Mouse (Mus musculus): ENCODE results near the gene Inip. TPM values are rescaled to one million over a fixed set of nuclear protein-coding genes. Genes with fewer than 3 reads are reported as not detected.
A peak's percentile ranks its signal among the peaks of the same experiment; 100 is the strongest.

Inip gene
- total RNA-seq, 1 experiment from 2014 or later, result 19.0 TPM

DNA sequence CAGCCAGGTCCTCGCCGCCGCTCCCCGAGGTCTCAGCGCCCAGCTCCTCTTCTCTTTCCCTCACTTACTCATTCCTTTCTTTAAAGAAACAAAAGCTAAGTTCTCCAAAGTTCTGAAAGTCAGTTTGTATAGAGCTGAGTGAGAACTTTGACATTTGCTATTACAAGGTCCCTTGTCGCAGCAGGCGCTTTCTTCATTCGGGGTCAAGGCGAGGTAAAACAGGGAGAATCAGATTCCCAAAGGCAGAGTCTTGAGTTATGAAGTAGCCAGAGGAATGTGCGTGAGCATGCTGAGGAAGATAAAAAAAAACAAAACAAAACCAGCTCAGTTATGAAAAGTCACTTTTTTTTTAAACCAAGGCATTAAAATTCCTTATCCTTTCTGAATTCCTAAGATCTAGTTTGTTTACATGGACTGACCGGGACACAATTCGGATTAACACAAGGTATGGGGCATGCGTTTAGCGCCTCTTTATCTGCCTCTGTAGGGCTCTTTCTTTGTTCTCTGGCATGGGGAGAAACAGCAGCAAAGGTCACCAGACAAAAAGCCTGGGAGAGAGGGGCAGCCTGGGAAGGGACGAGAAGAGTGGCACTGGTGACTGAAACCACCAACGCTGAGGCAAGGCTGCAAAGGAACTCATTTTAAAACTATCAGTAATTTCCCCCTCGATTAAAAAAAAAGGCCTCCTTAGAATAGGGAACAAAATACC is 29.1 kb downstream of the Inip start:
- no peak for DNase-seq

- no peak for DNase-seq
These were observed 33.7 kb downstream of the Inip start for GRCm38 (mm10) chr4:59767717-59768116.

- no peak for DNase-seq
These were observed 35.9 kb downstream of the Inip start for GRCm38 (mm10) chr4:59765385-59766005.

DNA sequence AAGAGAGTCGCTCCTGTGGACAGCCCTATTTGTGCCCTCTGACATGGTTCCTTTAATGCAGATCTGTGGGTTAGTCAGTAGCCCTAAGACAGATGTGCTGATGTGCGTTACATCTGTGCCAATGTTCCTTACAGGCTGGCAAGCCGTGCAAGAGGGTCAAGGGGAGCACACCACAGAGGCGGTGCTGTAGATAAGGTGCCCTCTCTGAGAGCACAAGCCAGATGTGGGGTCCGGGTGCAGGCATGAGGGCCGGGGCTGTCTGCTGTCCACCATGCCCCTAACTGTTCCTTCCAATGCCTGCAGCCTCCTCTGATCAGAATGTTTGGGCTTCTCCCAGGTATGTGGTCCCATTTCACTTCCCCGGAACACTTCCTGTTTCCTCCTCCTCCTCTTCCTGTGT is 36.4 kb downstream of the Inip start:
- no peak for DNase-seq

GRCm38 (mm10) chr4:59761365-59761729 is 40.0 kb downstream of the Inip start:
- no peak for DNase-seq

DNA sequence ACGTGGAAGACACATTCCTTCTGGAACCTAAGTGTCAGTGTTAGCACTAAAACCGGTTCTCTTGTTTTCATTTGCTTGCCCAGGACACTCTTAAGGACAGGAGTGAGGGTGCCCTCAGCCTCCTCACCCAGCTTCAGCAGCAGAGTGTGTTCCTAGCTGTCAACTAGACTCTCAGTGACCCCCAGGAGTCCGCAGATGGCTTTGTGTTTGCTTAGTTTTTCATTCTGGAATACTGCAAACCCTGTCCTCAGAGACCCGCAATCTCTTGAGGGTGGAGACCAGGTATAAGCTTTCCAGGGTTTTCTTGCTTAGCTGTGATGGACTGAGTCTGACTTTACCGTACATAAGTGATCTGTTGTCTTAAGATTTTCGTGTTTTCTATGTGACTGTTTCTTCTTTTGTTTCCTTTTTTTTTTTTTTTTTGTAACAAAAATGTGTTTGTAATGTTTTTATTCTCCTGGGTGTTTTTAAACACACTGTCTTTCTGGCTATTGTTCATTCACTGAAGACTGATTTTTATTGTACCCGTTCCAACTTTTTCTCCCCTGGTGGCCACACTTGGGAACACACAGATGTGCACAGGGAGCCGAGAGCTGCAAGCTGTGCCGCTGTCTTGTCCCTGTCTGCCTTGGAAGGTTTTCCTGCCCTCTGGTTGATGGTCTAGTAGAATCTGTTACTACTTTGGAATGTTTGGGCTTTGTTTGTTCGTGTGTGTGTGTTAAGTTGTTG is 40.6 kb downstream of the Inip start:
- DNase-seq, result peak; percentile 56

DNA sequence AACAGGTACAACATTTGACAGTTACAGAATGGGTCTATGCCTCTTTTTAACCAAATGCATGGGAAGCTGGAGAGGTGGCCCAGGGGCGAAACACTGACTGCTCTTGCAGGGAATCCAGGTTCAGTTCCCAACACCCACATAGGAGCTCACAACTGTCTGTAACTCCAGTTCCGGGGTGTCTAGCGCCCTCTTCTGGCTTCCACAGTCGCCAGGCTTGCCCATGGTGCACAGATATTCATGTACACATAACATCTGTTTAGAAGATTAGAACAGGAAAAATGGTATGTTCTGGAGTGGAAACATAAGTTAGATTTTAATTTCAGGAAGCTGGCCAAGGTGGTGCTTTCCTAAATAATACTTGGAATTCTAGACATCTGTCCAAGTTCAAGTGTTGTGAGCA is 41.4 kb downstream of the Inip start:
- no peak for DNase-seq

GRCm38 (mm10) chr4:59757452-59758435 is 43.6 kb downstream of the Inip start:
- no peak for DNase-seq

DNA sequence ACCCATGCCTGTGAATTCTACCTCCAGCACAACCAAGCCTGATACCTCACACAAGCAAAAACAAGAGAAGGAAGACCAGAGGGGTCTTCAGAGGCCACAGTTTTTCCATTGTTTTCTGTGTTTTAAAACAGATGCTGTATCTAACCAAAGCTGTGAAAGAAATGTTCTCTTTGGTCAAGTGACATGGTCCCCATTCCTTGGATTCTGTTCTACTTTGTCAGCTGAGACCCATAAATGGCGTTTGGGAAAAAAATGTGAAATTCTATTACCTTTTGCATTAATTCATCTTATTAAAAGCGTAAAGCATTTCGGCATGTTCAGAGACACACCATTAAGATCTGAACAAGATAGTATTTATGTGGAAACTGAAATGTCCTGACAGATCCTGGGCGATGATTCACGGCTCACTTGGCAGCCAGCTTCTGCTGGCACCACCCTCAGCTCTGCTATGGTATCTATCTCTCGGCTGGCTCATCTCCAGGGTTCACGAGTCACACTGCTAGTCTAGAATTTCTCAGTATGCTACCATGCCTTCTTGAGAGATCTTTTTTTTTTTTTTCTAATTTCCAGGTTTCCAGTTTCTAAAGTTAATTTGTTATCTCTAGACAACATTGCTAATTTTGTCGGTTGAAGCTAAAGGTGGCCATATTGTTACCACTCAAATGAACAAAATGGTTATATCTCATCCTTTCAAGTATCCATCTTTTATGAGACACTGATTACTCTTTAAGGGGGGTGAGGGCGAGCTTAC is 44.9 kb downstream of the Inip start:
- DNase-seq, result peak; percentile 87

DNA sequence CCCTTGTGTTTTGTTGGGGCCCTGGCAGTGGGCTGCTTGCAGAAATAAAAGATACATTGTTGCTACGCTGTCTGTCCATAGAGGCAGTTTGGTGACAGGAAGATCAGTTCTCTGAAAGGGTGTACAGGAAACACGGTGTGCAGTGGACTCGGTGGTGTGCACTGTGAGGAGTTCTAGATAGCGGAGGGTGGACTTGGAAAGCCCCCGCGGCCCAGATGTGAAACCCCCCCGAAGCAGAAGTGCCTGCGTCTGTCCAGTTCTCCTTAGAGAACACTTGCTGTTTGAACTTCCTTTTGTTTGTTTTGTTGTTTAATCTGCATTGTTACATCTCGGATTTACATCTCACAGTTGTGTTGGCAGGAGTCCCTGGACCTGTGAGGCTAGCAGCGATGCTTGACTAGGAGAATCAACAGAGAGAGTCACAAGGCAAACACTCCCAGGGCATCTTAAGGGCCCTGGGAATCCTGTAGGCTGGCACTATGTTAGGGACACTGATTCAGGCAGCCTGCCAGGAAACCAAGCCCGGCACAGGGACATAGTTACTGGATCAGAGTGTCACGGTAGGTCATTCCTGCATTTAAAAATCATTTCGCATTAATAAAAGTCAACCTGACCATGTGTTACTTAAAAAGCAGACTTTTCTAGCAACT is 47.8 kb downstream of the Inip start:
- DNase-seq, result peak; percentile 63

DNA sequence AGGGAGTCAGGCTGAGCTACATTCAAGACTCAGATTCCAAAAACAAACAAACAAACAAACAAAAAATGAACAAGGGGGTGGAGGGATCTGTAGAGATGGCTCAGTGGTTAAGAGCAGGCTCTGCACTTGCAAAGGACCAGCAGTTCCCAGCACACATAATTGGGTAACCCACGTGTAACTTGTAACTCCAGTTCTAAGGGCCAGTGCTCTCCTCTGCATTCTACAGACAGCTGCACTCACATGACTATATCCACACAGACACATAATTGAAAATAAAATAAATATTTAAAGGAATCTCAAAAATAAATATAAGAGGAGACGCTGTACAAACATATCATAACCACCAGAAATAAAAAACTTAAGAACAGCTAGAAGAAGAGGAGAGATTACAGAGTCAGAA is 61.5 kb downstream of the Inip start:
- DNase-seq, result no peak

DNA sequence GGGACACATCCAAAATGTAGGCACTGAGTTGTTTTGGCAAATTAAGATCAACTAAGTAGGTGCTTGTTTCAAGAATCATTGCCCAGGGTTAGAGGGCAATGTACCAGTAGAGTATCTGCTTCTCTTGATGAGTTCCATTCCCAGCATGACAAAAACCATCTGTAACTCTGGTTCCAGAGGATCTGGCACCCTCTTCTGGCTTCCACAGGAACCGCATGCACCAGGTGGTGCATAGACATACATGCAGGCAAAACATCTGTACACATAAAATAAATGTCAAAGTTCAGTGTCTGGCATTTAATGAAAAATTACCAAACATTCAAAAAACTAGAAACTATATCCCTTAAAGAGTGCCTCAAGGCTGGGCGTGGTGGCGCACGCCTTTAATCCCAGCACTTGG is 62.1 kb downstream of the Inip start:
- no peak for DNase-seq

GRCm38 (mm10) chr4:59731544-59731943 is 69.8 kb downstream of the Inip start:
- no peak for DNase-seq

DNA sequence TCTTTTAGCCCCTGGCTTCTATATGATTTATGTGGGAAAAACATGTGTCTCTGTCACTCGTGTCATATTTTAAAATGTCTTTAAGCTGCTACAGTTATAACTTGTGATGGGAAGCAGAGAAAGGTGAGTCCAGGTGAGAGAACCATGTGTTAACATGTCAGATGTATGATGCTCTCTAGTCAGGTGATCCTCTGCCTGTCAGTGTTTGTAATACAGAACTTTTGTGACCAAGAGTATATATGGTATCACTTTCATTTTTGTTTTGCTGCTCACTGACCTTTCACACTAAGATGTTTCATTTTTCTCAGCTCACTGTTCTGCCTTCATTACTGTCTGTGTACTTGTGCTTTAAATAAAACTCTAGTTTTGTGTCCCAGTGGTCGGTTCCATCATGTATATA is 72.5 kb downstream of the Inip start:
- no peak for DNase-seq

DNA sequence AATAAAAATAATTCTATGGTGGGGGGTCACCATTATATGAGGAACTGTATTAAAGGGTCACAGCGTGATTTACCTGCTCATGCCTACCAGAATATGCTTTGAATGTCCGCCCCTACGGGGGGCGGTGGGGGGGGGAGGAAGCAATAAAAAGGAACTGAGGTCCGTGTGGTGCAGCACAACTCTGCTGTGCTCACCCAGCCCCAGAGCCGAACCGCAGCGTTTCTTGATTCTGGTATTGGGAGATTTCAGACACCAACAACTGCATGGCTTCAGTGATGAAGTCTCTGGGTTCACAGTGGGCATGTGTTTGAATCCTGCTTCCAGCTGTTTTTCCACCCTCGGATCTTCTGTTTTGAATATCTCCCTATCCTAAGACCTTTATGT is 73.5 kb downstream of the Inip start:
- DNase-seq, result no peak

DNA sequence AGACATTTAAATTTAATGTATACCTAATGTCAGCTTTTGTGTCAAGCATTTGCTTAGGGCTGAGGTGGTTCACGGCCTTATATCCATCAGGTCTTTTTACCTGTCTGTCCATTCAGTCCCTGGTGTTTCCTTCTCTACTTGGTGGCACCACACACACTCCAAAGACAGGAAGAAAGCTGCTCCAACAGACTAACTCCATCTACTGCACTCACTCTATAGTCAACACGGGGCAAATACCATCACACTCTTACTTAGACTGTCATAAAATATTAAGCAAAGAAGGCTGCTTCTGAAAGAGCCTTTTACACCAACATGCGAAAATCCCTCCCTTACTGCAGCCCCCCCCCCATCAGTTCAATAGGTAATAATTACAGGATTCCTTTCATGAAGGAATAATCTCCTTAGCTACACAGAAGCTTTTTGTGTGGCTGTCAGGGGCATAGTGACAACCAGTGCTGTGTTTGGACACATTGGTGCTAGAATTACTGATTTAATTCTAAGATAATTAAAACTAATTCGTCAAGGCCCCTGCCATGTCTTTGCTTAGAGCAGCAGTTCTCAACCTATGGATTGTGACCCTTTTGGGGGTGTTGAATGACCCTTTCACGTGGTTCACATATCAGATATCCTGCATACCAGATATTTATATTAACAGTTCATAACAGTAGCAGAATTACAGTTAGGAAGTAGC is 74.1 kb downstream of the Inip start:
- no peak for DNase-seq

- no peak for DNase-seq
These were observed 74.9 kb downstream of the Inip start for GRCm38 (mm10) chr4:59726501-59726900.

DNA sequence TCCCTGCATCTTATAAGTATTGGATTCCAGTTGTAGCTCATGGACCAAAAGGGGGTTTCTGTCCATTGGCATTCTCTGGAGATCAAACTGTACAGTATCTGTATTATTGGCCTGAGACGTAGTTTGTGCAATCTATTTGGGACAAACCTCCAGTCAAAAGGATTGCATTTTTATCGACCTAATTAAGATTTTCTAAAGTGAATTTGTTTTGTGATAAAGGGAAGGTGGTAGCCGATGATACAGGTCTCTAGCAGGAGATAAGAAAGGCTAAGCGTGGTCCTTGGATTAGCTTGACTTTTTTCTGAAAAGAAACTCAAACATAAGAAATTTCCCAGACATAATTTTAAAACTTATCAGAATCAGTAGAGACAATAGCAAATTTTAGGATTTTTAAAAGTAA is 75.8 kb downstream of the Inip start:
- DNase-seq, result no peak

DNA sequence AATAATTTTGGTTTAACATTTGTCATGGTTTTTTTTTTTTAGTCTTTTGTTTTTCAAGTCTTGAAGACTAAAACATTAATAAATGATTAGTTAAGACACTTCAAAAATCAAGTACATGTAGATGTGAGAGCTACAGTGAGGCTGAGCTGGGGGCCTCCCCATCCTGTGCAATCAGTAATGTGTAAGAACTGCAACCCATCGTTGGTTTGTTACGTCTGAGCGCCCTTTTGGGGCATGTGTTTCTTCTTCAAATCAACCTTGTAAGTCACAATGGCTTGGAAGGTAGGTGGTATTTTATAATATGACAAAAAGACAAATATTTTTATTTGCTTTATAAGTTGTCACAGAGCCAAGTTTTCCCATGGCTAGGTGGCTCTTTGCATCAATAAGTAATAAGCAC is 79.6 kb downstream of the Inip start:
- DNase-seq, result no peak

All from adrenal gland, postnatal 25 days (tissue).